Mouse (Mus musculus): Measurements from ENCODE around the gene Zbtb16. TPM values are rescaled to one million over a fixed set of nuclear protein-coding genes. Genes with fewer than 3 reads are reported as not detected.
A peak's percentile ranks its signal among the peaks of the same experiment; 100 is the strongest.

The Zbtb16 gene
- total and polyA plus RNA-seq, 3 experiments, result 0.34 to 3.0 (median 0.90) TPM

- no peak overlapping the region for H3K4me3 ChIP-seq (replicated peaks in 1 of 3; ENCODE audit: low read depth in 2 of 3, low read length in 2 of 3, poor library complexity in 1 of 3)
- H3K9me3 ChIP-seq (replicated peaks; ENCODE audit: low read length), result no peaks in the 10 kb centered on the region
- H3K9ac ChIP-seq (ENCODE audit: insufficient read depth, low read depth), result no peak overlapping the region
- H3K27ac ChIP-seq (ENCODE audit: insufficient read depth, low read depth), result no peak overlapping the region
- H3K4me2 ChIP-seq (ENCODE audit: insufficient read depth, low read depth, poor library complexity, severe bottlenecking), result no peak overlapping the region
- H3K36me3 ChIP-seq (replicated peaks in 1 of 2; ENCODE audit: control insufficient read depth in 1 of 2, insufficient read depth in 1 of 2, low read length in 1 of 2), result no peaks in the 10 kb centered on the region
- H3K4me1 ChIP-seq (ENCODE audit: control insufficient read depth in 1 of 2, insufficient read depth in 2 of 2), result 0 out of 4 replicates have a peak, but pooled peaks cover 0 to 4% of the 10 kb centered on the region in 2 experiments
- in situ Hi-C loops (cut with MboI; ENCODE audit: low pct_ligation_motif_present, low pct_unique_long_range_greater_than_20kb, low sequenced_read_pairs) (no loop called here), dilution Hi-C loops (cut with MboI; ENCODE audit: extremely low pct_ligation_motif_present, extremely low pct_unique_long_range_greater_than_20kb, low sequenced_read_pairs) (no loop called here)
- H3K27me3 ChIP-seq (replicated peaks), result no peaks in the 10 kb centered on the region
- DNase-seq (ENCODE audit: extremely low read depth), result peak; percentile 4
- H3K79me2 ChIP-seq (replicated peaks; ENCODE audit: control insufficient read depth, extremely low read depth, insufficient read depth, poor library complexity, severe bottlenecking), result no peaks in the 10 kb centered on the region
- TF ChIP-seq USF1 (IDR thresholded peaks at IDR 0.05; ENCODE audit: low read depth, low read length), result no peak
- no peak for TF ChIP-seq EP300 (IDR thresholded peaks at IDR 0.05; ENCODE audit: low read length)
- TF ChIP-seq SIN3A (IDR thresholded peaks at IDR 0.05; ENCODE audit: low read length), result no peak
- TF ChIP-seq MEF2A (IDR thresholded peaks at IDR 0.05; ENCODE audit: borderline replicate concordance, low read depth, low read length), result no peak
- TF ChIP-seq USF2 (conservative IDR thresholded peaks at IDR 0.05; ENCODE audit: low read depth, low read length), result no peak
- no peak for TF ChIP-seq POLR2AphosphoS2 (IDR thresholded peaks at IDR 0.05; ENCODE audit: low read depth, low read length)
- no peak for TF ChIP-seq ZKSCAN1 (IDR thresholded peaks at IDR 0.05; ENCODE audit: borderline replicate concordance, low read depth, low read length)
- TF ChIP-seq E2F4 (IDR thresholded peaks at IDR 0.05; ENCODE audit: insufficient replicate concordance, low read depth, low read length), result no peak
- no peak for TF ChIP-seq MXI1 (IDR thresholded peaks at IDR 0.05; ENCODE audit: low read depth, low read length)
- TF ChIP-seq MAZ (IDR thresholded peaks at IDR 0.05; ENCODE audit: low read depth, low read length), result no peak
- TF ChIP-seq NRF1 (IDR thresholded peaks at IDR 0.05; ENCODE audit: low read depth, low read length), result no peak
- no peak for TF ChIP-seq IRF4 (IDR thresholded peaks at IDR 0.05; ENCODE audit: low read depth, low read length)
- no peak for TF ChIP-seq SMC3 (IDR thresholded peaks at IDR 0.05; ENCODE audit: low read depth, low read length)
Measured at GRCm38 (mm10) chr9:48688859-48689717, 146.9 kb downstream of the Zbtb16 start.

GRCm38 (mm10) chr9:48687891-48688290 is 148.1 kb downstream of the Zbtb16 start:
- no peaks in the 10 kb centered on the region for H3K36me3 ChIP-seq (replicated peaks in 1 of 2; ENCODE audit: control insufficient read depth in 1 of 2, insufficient read depth in 1 of 2, low read length in 1 of 2)
- 0 out of 4 replicates have a peak, but pooled peaks cover 0 to 4% of the 10 kb centered on the region in 2 experiments for H3K4me1 ChIP-seq (ENCODE audit: control insufficient read depth in 1 of 2, insufficient read depth in 2 of 2)
- in situ Hi-C loops (cut with MboI; ENCODE audit: low pct_ligation_motif_present, low pct_unique_long_range_greater_than_20kb, low sequenced_read_pairs) (no loop called here), dilution Hi-C loops (cut with MboI; ENCODE audit: extremely low pct_ligation_motif_present, extremely low pct_unique_long_range_greater_than_20kb, low sequenced_read_pairs) (no loop called here)
- no peak overlapping the region for H3K4me2 ChIP-seq (ENCODE audit: insufficient read depth, low read depth, poor library complexity, severe bottlenecking)
- H3K9me3 ChIP-seq (replicated peaks; ENCODE audit: low read length), result no peaks in the 10 kb centered on the region
- H3K27me3 ChIP-seq (replicated peaks), result no peaks in the 10 kb centered on the region
- no peak for DNase-seq (ENCODE audit: extremely low read depth)
- H3K27ac ChIP-seq (ENCODE audit: insufficient read depth, low read depth), result no peak overlapping the region
- no peak overlapping the region for H3K4me3 ChIP-seq (replicated peaks in 1 of 3; ENCODE audit: low read depth in 2 of 3, low read length in 2 of 3, poor library complexity in 1 of 3)
- TF ChIP-seq MAFK (IDR thresholded peaks at IDR 0.05; ENCODE audit: insufficient replicate concordance, low read length) (no peak), KAT2A (IDR thresholded peaks at IDR 0.05; ENCODE audit: insufficient replicate concordance, low read length) (no peak), RCOR1 (conservative IDR thresholded peaks at IDR 0.05; ENCODE audit: low read depth, low read length) (no peak), MYC (IDR thresholded peaks at IDR 0.05; ENCODE audit: low read depth, low read length) (no peak), NRF1 (IDR thresholded peaks at IDR 0.05; ENCODE audit: low read depth, low read length) (no peak), ZC3H11A (IDR thresholded peaks at IDR 0.05; ENCODE audit: low read depth, low read length) (no peak), CTCF (conservative IDR thresholded peaks at IDR 0.05 in 1 of 2, IDR thresholded peaks at IDR 0.05 in 1 of 2; ENCODE audit: low read depth in 2 of 2, low read length in 2 of 2) (no peak), ETS1 (conservative IDR thresholded peaks at IDR 0.05; ENCODE audit: low read depth, low read length) (no peak), HCFC1 (IDR thresholded peaks at IDR 0.05; ENCODE audit: low read depth, low read length) (no peak), ZKSCAN1 (IDR thresholded peaks at IDR 0.05; ENCODE audit: borderline replicate concordance, low read depth, low read length) (no peak), GABPA (IDR thresholded peaks at IDR 0.05; ENCODE audit: insufficient replicate concordance, low read depth, low read length) (no peak), USF2 (conservative IDR thresholded peaks at IDR 0.05; ENCODE audit: low read depth, low read length) (no peak), RAD21 (IDR thresholded peaks at IDR 0.05; ENCODE audit: low read depth, low read length) (no peak), MAX (IDR thresholded peaks at IDR 0.05; ENCODE audit: low read length) (no peak), CHD2 (IDR thresholded peaks at IDR 0.05; ENCODE audit: low read length) (no peak), E2F4 (IDR thresholded peaks at IDR 0.05; ENCODE audit: insufficient replicate concordance, low read depth, low read length) (no peak), UBTF (IDR thresholded peaks at IDR 0.05; ENCODE audit: low read depth, low read length) (no peak)
- H3K79me2 ChIP-seq (replicated peaks; ENCODE audit: control insufficient read depth, extremely low read depth, insufficient read depth, poor library complexity, severe bottlenecking), result no peaks in the 10 kb centered on the region
- H3K9ac ChIP-seq (ENCODE audit: insufficient read depth, low read depth), result no peak overlapping the region
